Mouse (Mus musculus): ENCODE results near the gene Kcnd3. TPM values are rescaled to one million over a fixed set of nuclear protein-coding genes. Genes with fewer than 3 reads are reported as not detected.

The Kcnd3 gene
- total RNA-seq, 2 experiments from 2014 or later, result 0.05 TPM; not detected in 1

GRCm38 (mm10) chr3:105573156-105573555 is 121.0 kb downstream of the Kcnd3 start:
- no peak for ATAC-seq (replicated peaks; ENCODE audit: poor library complexity)

DNA sequence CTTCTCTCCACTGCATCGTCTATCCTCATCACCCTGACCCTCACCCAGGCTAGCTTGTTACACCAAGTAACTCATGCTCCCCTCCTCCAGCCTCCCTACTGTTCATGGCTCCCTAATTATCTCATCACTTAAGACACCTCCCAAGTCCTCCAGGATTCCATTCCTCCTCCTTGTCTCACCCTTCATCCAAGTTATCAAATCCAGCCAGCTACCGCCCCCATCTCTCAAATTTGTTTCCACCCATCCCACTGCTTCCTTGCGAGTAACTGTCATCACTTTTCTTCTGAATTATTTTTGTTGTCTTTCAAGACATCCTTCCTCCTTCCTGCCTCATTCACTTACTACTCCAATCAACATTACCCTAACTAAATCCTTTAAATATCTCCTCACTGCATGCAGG is 126.2 kb downstream of the Kcnd3 start:
- no peak for ATAC-seq (replicated peaks; ENCODE audit: poor library complexity)

GRCm38 (mm10) chr3:105581119-105581518 is 129.0 kb downstream of the Kcnd3 start:
- no peak for ATAC-seq (replicated peaks; ENCODE audit: poor library complexity)

DNA sequence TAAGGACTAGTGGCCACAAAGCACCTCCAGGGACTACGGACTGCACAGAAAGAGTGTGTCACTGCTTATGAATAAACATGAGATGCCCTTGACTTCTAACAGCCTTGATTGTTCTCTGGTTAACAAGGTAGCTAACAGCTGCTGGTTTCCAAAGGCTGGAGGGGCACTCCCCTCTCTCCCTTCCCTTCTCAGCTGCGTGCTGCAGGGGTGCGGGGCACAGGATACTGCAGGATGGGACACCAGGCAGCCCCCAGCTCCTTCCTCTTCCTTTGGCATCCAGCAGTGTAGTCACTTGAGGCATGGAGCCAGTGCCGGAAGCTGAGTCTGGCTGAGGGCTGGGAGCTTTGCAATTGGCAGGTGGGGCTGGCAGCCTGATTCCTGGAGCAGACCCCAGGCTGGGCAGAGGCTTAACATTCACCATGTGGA is 133.6 kb downstream of the Kcnd3 start:
- no peak for ATAC-seq (replicated peaks; ENCODE audit: poor library complexity)

DNA sequence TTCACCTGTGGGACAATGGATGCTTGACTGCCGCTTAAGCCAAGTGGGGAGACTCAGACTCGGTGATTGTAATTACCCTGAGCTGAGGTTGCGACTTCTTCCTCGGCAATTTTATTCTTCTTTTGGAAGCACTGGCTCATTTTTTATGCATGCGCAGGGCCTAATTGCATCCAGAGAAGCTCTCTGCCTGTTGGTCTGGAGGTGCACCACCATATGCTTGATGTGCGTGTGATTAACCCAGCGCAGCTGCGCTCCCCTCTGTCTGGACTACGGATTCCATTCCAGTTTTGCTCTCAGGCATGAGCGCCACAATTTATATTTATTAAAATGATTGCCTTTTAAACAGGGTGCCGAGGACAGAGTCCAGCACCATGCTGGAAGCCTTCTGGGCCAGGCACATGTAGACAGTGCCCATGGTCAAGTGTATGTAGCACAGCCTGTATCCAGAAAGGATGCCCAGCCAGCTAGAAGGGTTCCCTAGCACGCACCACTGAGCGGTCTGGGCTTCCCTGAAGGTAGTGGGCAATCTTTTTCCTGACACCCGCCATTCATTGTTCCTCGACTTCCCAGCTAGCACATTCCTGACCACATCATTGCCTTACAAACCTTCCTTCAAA is 138.0 kb downstream of the Kcnd3 start:
- ATAC-seq (replicated peaks; ENCODE audit: poor library complexity), result no peak

- no peak for ATAC-seq (replicated peaks; ENCODE audit: poor library complexity)
These were observed 139.6 kb downstream of the Kcnd3 start for GRCm38 (mm10) chr3:105591766-105592165.

DNA sequence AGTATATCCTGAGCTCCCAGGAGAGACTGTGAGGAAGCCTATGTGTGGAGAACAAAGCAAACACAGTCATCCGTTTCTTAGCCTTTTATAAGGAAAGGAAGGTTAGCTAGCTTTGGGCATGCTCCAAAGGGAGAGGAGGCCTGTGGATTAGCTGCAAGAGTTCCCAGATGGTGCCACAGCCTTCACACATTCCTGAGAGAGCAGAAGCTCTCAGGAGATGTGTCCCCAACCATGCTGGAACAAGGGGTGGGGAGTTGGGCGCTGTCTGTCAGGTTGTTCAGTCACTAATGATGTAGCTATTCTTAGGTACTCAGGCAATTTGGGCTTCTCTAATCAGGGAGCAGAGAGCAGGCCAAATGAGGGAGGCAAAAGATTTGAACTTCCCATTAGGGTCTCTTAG is 140.1 kb downstream of the Kcnd3 start:
- ATAC-seq (replicated peaks; ENCODE audit: poor library complexity), result no peak

DNA sequence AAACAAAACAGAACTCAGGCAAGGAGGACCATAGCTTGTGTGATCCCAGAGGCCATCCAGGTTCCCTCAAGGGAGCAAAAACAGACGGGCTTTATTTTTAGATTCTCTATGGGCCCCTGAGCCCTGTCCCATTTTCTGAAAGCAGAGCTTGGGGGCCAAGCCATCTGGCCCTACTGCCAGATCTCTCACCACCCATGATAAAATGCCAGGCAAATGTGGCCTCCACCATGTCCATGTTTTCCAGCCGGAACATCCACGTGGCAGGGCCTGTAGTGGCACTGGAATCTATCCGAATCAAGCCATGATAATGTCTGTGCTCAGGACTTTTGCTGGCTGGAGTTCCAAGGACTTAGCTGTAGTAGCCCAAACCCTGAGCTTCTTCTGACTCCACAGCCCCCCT is 148.4 kb downstream of the Kcnd3 start:
- ATAC-seq (replicated peaks; ENCODE audit: poor library complexity), result no peak

- ATAC-seq (replicated peaks; ENCODE audit: poor library complexity), result no peak
These were observed 150.8 kb downstream of the Kcnd3 start for GRCm38 (mm10) chr3:105602966-105603365.

DNA sequence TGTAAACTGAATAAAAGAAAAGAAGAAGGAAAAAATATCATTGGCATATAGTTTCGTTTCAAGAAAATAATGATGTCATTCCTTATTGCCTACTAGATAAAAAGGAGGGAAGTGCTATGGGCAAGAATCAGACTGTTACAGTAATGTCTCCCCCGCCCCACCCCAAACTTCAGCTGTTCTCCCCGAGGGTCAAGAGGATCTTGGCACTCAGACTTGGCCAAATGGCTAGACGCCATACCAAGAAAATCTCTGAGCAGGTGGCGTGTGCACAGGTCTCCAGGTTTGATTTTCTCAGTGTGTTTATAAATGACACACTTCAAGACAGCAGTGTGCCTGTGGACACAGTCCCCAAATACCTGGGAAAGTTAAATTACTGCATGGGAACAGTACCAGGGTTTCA is 153.6 kb downstream of the Kcnd3 start:
- no peak for ATAC-seq (replicated peaks; ENCODE audit: poor library complexity)

DNA sequence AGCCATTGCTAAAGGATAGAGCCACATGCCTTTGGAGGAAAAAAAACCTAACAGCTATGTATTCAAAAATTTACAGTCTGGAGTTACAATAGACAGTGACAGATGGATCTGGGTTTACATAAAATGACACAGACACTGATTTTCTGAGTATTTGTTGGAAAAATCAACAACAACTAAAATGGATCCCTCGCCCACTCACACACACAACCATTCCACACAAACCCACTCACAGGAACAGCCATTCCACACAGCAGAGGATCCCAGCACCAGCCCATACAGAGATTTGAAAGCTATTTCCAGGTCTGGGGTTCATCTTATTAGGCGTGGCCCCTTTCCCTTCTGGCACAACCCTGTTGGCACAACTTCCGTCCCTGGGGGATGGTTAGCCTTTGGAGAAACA is 156.7 kb downstream of the Kcnd3 start:
- no peak for ATAC-seq (replicated peaks; ENCODE audit: poor library complexity)

DNA sequence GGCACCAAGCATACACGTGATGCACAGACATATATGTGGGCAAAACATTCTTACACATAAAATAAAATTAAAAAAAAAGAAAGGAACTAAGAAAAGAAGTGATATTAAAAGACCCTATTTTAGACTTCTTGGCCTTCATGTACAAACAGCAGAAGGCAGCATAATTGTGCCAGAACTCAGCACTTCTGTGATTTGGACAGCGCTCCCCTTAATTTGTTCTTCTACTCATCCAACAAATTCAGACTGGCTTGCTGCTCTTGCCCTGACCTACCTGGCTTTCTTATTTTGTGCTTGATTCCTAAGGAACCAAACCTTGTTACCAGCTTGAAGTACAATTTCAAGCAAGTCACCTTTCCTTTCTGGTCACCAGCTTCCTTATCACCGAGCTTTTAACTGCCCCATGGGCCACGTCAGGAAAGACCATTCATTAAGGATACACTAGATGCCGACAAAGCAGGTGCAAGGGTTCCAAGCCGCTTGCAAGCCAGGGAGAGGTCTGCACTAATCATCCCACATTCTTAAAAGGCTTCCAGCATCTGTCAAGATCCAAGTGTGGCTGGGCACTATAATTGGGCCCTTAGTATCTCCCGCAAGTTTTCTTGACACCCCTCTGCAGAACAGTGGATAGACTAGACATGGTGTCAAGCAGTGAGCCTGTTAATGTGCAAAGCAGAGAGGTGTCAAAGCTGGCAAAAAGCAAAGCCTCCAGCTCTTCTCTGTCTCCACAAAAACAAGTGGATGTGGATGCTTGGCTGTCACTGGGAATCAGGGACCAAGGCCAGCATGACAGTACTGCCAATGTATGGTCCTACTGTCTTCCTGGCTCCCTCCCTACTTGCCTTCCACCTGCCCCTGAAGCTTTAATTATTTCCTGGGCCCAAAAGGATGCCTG is 159.6 kb downstream of the Kcnd3 start:
- ATAC-seq (replicated peaks; ENCODE audit: poor library complexity), result no peak

DNA sequence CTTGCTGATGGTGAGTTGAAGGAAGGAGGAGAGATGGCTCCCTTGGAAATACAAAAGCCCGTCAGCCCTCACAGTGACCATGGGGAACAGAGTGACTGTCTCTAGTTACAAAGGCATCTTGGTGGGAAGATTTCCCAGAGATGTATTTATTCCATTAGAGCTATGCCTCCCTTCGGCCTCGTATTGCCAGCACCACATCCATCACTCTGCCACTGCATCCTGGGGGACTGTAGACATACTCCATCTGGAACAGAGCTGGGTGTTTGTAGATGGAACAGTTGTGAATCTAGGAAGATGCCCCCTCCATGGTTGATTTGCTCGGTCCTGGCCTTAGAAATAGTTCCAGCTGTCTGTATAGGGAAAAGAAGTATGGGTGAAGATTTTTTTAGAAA is 160.3 kb downstream of the Kcnd3 start:
- no peak for ATAC-seq (replicated peaks; ENCODE audit: poor library complexity)

- ATAC-seq (replicated peaks; ENCODE audit: poor library complexity), result no peak
These were observed 165.0 kb downstream of the Kcnd3 start for GRCm38 (mm10) chr3:105616861-105617743.

GRCm38 (mm10) chr3:105621154-105621553 is 169.0 kb downstream of the Kcnd3 start:
- no peak for ATAC-seq (replicated peaks; ENCODE audit: poor library complexity)

GRCm38 (mm10) chr3:105623137-105623536 is 171.0 kb downstream of the Kcnd3 start:
- no peak for ATAC-seq (replicated peaks; ENCODE audit: poor library complexity)

DNA sequence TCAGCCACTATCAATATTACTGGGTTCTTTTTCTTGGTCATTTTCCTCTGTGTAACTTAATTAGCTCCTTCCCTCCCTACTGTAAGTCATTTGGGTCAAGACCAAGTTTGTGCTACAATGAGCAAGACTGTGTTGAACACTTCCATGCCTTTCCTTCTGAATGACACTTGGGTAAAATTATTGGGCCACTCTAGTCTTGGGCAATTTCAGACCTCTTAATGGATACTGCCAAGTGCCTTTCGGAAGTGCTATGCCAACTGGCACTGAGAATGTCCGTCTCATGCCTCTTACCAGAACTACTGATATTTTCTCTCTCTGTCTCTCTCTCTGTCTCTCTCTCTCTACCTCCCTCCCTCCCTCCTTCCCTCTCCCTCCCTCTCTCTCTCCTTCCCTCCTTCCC is 173.8 kb downstream of the Kcnd3 start:
- ATAC-seq (replicated peaks; ENCODE audit: poor library complexity), result no peak

DNA sequence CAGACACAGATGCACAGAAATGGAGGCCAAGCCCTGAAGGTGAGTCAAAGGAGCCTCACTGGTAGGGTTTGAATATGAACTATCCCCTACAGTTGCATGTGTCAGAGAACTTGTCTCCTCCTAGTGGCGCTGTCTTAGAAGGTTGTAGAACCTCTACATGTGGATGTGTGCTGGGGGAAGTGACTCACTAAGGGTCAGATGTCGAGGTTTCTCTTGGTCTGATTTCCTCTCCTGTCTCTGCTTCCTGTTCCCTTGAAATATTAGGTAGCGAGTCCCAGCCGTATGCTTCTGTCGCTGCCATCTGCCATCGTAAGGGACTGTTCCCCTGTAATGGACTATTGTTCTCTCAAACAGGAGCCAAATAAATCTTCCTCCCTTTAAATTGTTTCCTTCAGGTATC is 175.1 kb downstream of the Kcnd3 start:
- peak; percentile 34; the same call in 1 of the 2 replicates for ATAC-seq (replicated peaks; ENCODE audit: poor library complexity)

DNA sequence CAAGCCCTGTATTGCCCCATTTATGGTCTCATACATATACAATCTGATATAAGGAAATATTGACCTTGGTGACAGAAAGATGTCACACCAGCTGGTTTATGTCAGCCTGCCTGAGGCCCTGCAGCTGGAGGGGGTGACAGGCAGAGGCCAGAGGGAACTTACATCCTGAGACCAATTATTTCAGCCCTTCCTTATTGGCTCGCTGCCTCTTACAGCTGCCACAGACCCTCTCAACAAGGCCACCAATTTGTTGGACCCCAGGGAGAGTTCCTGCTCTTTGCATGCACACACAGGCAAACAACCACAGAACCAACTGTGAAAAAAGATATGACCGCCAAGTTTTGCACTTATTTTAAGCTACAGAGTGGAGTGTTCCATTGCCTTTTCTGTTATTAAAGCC is 180.2 kb downstream of the Kcnd3 start:
- no peak for ATAC-seq (replicated peaks; ENCODE audit: poor library complexity)

DNA sequence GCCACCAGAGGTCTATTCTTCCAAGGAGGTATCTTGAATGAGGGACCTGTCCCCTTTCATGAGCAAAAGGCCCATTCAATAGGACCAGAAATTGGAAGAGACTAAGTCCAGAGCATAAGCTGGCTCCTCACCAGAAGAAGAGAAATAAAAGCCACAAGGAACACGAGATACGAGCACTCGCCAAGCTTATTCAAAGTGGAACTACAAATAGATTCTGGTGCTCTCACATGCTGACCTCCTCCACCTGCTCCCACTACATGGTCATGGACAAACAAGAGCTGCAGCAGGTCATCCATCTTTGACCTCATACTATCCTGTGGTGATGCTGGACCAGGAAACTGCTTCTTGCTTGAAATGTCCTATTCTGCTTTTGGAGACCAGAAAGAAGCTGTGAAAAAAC is 180.9 kb downstream of the Kcnd3 start:
- ATAC-seq (replicated peaks; ENCODE audit: poor library complexity), result no peak

- ATAC-seq (replicated peaks; ENCODE audit: poor library complexity), result 0 out of 2 replicates have a peak, but pooled peaks have one; percentile 42
These were observed 190.1 kb downstream of the Kcnd3 start for GRCm38 (mm10) chr3:105642186-105642585.

All from megakaryocyte progenitor cell, adult 5-6 weeks (primary cell).